Mouse (Mus musculus) liver, embryonic 11.5 days (tissue): Measurements from ENCODE around the gene Rnf144a. TPM values are rescaled to one million over a fixed set of nuclear protein-coding genes. Genes with fewer than 3 reads are reported as not detected.
"Not testable (repeated sequence)": the region's sequence is repeated elsewhere in the genome, so short reads cannot be mapped to it uniquely, and the experiment has no call there.

Experiments used
- ATAC-seq: fragments of 200-750 bp; cut with Nextera tagmentation; replicated peaks from 2 replicates; pipeline ENCODE4 v1.8.0; 2017; ENCODE audit warnings: moderate number of reproducible peaks, mild to moderate bottlenecking, moderate TSS enrichment, moderate library complexity; ENCODE audit not compliant: low FRiP score
- DNase-seq: peaks from one replicate; pipeline ENCODE4 v3.0.0-alpha.2; 2017; ENCODE audit warnings: low spot score
- H3K27ac ChIP-seq: fragments of 300-500 bp; sonication (generic); 2 replicates; pipeline ENCODE4 v1.5.1; 2014; ENCODE audit warnings: mild to moderate bottlenecking, low read depth, low read length, control low read depth
- H3K27me3 ChIP-seq: fragments of 300-500 bp; sonication (generic); replicated peaks from 2 replicates; pipeline ENCODE4 v1.6.1; 2014; ENCODE audit warnings: low read length, mixed read lengths; ENCODE audit not compliant: control insufficient read depth, insufficient read depth
- H3K36me3 ChIP-seq: fragments of 300-500 bp; sonication (generic); 2 replicates; pipeline ENCODE4 v1.6.1; 2014; ENCODE audit warnings: mild to moderate bottlenecking, low read length, moderate library complexity, mixed read lengths; ENCODE audit not compliant: control insufficient read depth, insufficient read depth
- H3K4me1 ChIP-seq: fragments of 300-500 bp; sonication (generic); replicated peaks from 2 replicates; pipeline ENCODE4 v1.6.1; 2014; ENCODE audit warnings: low read length, mixed read lengths; ENCODE audit not compliant: control insufficient read depth, insufficient read depth
- H3K4me2 ChIP-seq: fragments of 300-500 bp; sonication (generic); 2 replicates; pipeline ENCODE4 v1.6.1; 2014; ENCODE audit warnings: mild to moderate bottlenecking, control low read depth, moderate library complexity
- H3K4me3 ChIP-seq: fragments of 300-500 bp; sonication (generic); 2 replicates; pipeline ENCODE4 v1.5.1; 2014; ENCODE audit warnings: low read depth, low read length, control low read depth
- H3K9ac ChIP-seq: fragments of 300-500 bp; sonication (generic); 2 replicates; pipeline ENCODE4 v1.6.1; 2014; ENCODE audit warnings: low read depth, low read length, control low read depth
- H3K9me3 ChIP-seq: fragments of 300-500 bp; sonication (generic); 2 replicates; pipeline ENCODE4 v1.6.1; 2016; ENCODE audit warnings: low read length, inconsistent platforms, mixed read lengths; ENCODE audit not compliant: control insufficient read depth
- whole genome bisulfite sequencing: fragments of 180-500 bp; shearing (Covaris S2); extraction: QIAGEN DNeasy Blood & Tissue Kit; methylation state at CpG from one replicate; pipeline ENCODE4 v1.1.7; 2014; 5-methylcytosine and 5-hydroxymethylcytosine counted together
- polyA plus RNA-seq: library from polyadenylated mRNA; unstranded; fragments of >200 nt; fragmentation: Nextera tagmentation; extraction: Ambion mirVana; gene quantifications from 2 replicates; pipeline ENCODE4 v1.2.1, GENCODE M21; 2014

Gene Rnf144a
- polyA plus RNA-seq, 1 experiment from 2014 or later, result 5.9 TPM

DNA sequence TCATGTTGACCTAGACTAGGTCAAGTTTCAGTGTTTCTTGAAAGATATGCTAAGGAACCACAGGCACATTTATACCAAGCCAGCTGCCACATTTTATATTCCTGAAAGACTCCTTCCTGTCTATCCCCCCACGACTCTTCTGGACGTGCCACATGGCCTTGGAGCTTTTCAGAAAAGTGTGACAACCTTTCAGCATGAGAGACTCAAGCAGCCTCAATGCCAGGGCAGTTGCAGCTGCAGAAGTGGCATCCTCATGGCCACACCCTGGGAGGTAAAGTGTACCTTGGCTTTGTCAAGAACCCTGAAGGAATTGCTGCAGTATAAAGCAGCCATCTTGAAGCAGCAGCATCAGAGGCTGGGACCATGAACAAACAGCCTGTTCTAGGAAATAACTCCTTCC is 29.5 kb upstream of the Rnf144a start:
- no peak for DNase-seq
- Histone ChIP-seq H3K27ac (no peak overlapping the region), H3K9me3 (no peaks in the 10 kb centered on the region), H3K9ac (no peak overlapping the region), H3K4me3 (no peak overlapping the region), H3K4me2 (no peak overlapping the region), H3K36me3 (no peaks in the 10 kb centered on the region), H3K4me1 (no peaks in the 10 kb centered on the region), H3K27me3 (no peaks in the 10 kb centered on the region)
- WGBS, result 74% methylated on average over 2 of the region's 2 CpGs
- no peak for ATAC-seq

- no peaks in the 10 kb centered on the region for H3K27me3 ChIP-seq
- H3K9ac ChIP-seq, result no peak overlapping the region
- 3% methylated on average over 2 of the region's 2 CpGs for WGBS
- no peaks in the 10 kb centered on the region for H3K36me3 ChIP-seq
- ATAC-seq (no peak), DNase-seq (no peak)
- H3K27ac ChIP-seq, result no peak overlapping the region
- H3K4me1 ChIP-seq, result no peaks in the 10 kb centered on the region
- H3K4me3 ChIP-seq, result no peak overlapping the region
- no peaks in the 10 kb centered on the region for H3K9me3 ChIP-seq
- no peak overlapping the region for H3K4me2 ChIP-seq
Measured at GRCm38 (mm10) chr12:26444054-26444453, 29.0 kb upstream of the Rnf144a start.

- 63% methylated on average over 3 of the region's 3 CpGs for WGBS
- no peaks in the 10 kb centered on the region for H3K27me3 ChIP-seq
- H3K36me3 ChIP-seq, result no peaks in the 10 kb centered on the region
- no peak overlapping the region for H3K9ac ChIP-seq
- DNase-seq (no peak), ATAC-seq (no peak)
- no peaks in the 10 kb centered on the region for H3K9me3 ChIP-seq
- no peak overlapping the region for H3K27ac ChIP-seq
- no peak overlapping the region for H3K4me3 ChIP-seq
- H3K4me2 ChIP-seq, result no peak overlapping the region
- H3K4me1 ChIP-seq, result no peaks in the 10 kb centered on the region
Measured at GRCm38 (mm10) chr12:26439366-26439765, 24.3 kb upstream of the Rnf144a start.

- H3K9me3 ChIP-seq, result no peaks in the 10 kb centered on the region
- DNase-seq (no peak), ATAC-seq (no peak)
- H3K27me3 ChIP-seq, result no peaks in the 10 kb centered on the region
- no peaks in the 10 kb centered on the region for H3K36me3 ChIP-seq
- H3K27ac ChIP-seq, result no peak overlapping the region
- H3K4me1 ChIP-seq, result no peaks in the 10 kb centered on the region
- no peak overlapping the region for H3K4me2 ChIP-seq
- H3K9ac ChIP-seq, result no peak overlapping the region
- H3K4me3 ChIP-seq, result no peak overlapping the region
- WGBS, result 78% methylated on average over 3 of the region's 3 CpGs
Measured at GRCm38 (mm10) chr12:26437950-26438349, 22.9 kb upstream of the Rnf144a start.

GRCm38 (mm10) chr12:26436334-26436733 is 21.3 kb upstream of the Rnf144a start:
- H3K9ac ChIP-seq, result no peak overlapping the region
- H3K4me2 ChIP-seq, result no peak overlapping the region
- H3K4me1 ChIP-seq, result no peaks in the 10 kb centered on the region
- ATAC-seq (no peak), DNase-seq (no peak)
- H3K36me3 ChIP-seq, result no peaks in the 10 kb centered on the region
- WGBS, result 86% methylated on average over 4 of the region's 4 CpGs
- H3K27me3 ChIP-seq, result no peaks in the 10 kb centered on the region
- H3K27ac ChIP-seq, result no peak overlapping the region
- H3K4me3 ChIP-seq, result no peak overlapping the region
- H3K9me3 ChIP-seq, result no peaks in the 10 kb centered on the region

- ATAC-seq, result not testable (repeated sequence)
Measured at GRCm38 (mm10) chr12:26428771-26429170, 13.7 kb upstream of the Rnf144a start.

DNA sequence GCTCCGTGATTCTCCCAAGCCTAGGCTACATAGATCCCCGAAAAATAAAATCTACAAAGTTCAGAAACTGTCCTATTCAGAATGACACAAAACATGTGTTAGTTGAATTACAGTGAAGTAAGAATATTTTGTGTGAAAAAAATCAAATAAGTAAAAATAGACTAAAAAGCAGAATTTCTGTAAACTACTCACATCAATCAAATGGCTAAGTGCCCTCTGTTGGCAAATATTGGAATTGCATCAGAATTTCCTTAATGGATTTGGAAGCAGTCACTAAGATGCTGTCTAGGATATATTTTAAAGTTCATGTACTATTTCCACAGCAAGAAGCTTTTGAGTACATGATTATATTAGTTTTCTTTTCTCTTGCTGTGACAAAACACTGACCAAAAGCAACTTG is 9.8 kb upstream of the Rnf144a start:
- Histone ChIP-seq H3K36me3 (no peaks in the 10 kb centered on the region), H3K27me3 (no peaks in the 10 kb centered on the region), H3K4me3 (no peak overlapping the region), H3K9me3 (no peaks in the 10 kb centered on the region), H3K4me1 (no peaks in the 10 kb centered on the region), H3K9ac (no peak overlapping the region), H3K27ac (no peak overlapping the region), H3K4me2 (no peak overlapping the region)
- DNase-seq (no peak), ATAC-seq (no peak)
- 85% methylated on average over 2 of the region's 2 CpGs for WGBS

More at GRCm38 (mm10) chr12:26428771-26429170, 13.7 kb upstream of the Rnf144a start:
- 71% methylated on average over 2 of the region's 2 CpGs for WGBS
- H3K4me1 ChIP-seq, H3K27me3 ChIP-seq, H3K27ac ChIP-seq, DNase-seq, H3K36me3 ChIP-seq, H3K9ac ChIP-seq, H3K4me2 ChIP-seq, H3K4me3 ChIP-seq, H3K9me3 ChIP-seq: not testable (repeated sequence)

DNA sequence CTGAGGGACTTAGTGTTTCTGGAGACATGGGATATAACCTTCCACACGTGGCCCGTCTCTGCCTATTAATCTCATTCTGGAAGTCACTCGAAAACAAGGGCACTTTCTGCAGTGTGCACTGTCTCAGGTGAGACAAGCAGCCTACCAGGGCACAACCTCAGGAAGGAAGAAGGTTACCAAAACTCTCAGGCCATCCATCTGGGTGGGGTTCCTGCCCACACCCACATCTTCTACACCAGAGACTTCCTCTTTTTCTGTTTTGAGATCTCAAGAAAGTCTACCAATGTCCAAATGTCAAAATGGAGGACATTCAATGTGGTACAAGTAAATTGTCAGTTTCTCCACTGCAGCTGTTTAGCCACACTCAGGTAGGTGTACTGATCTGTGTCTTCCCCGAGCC is 3.3 kb upstream of the Rnf144a start:
- 68% methylated on average over 4 of the region's 4 CpGs for WGBS
- no peak overlapping the region for H3K27ac ChIP-seq
- no peaks in the 10 kb centered on the region for H3K9me3 ChIP-seq
- H3K4me1 ChIP-seq, result no peaks in the 10 kb centered on the region
- H3K4me3 ChIP-seq, result no peak overlapping the region
- H3K9ac ChIP-seq, result no peak overlapping the region
- DNase-seq (no peak), ATAC-seq (no peak)
- H3K4me2 ChIP-seq, result no peak overlapping the region
- H3K27me3 ChIP-seq, result peaks cover 12% of the 10 kb centered on the region
- no peaks in the 10 kb centered on the region for H3K36me3 ChIP-seq

GRCm38 (mm10) chr12:26416636-26417295 is 1.7 kb upstream of the Rnf144a start:
- H3K36me3 ChIP-seq, result no peaks in the 10 kb centered on the region
- H3K9ac ChIP-seq, result no peak overlapping the region
- no peaks in the 10 kb centered on the region for H3K9me3 ChIP-seq
- H3K27me3 ChIP-seq, result peaks cover 14% of the 10 kb centered on the region
- no peak for ATAC-seq
- no peak overlapping the region for H3K4me3 ChIP-seq
- 81% methylated on average over 7 of the region's 7 CpGs for WGBS
- H3K4me1 ChIP-seq, result no peaks in the 10 kb centered on the region
- no peak for DNase-seq
- no peak overlapping the region for H3K27ac ChIP-seq
- no peak overlapping the region for H3K4me2 ChIP-seq
